Mouse (Mus musculus): ENCODE data around the gene Ctr9. TPM values are rescaled to one million over a fixed set of nuclear protein-coding genes. Genes with fewer than 3 reads are reported as not detected.

The Ctr9 gene
- total and polyA plus RNA-seq, 3 experiments: 5.8 to 14.6 (median 13.0) TPM

DNA sequence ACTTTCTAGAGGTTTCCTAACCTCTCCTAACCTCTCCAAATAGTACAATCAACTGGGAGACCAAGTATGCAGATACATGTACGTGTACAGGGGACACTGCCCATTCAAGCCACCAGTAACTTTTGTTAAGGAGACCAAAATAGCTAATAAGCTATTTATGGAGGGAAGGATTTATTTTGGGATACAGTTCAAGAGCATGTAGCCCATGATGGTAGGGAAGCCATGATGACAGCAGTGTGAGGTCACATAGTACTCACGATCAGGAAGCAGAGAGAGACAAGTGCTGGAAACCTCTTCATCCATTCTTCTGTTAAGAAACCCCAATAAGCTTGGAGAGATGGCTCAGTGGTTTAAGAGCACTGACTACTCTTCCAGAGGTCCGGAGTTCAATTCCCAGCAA is 39.4 kb downstream of the Ctr9 start:
- no peaks in the 10 kb centered on the region for H3K4me1 ChIP-seq (ENCODE audit: control insufficient read depth, insufficient read depth, low read length)
- WGBS: 77% methylated on average over 3 of the region's 3 CpGs
- H3K79me2 ChIP-seq (replicated peaks; ENCODE audit: control insufficient read depth, insufficient read depth, low read length): no peaks in the 10 kb centered on the region
- peaks cover 41% of the 10 kb centered on the region for H3K36me3 ChIP-seq (ENCODE audit: control insufficient read depth, insufficient read depth, low read length)
- TF ChIP-seq POLR2A (IDR thresholded peaks at IDR 0.05; ENCODE audit: insufficient read depth, low read depth, low read length): no peak
- TF ChIP-seq CTCF (IDR thresholded peaks at IDR 0.05): no peak
- TF ChIP-seq EP300 (IDR thresholded peaks at IDR 0.05; ENCODE audit: insufficient read depth, low read depth, low read length): no peak
- no peak overlapping the region for H3K9ac ChIP-seq (ENCODE audit: low read depth, low read length)
- H3K27ac ChIP-seq: peak overlapping the region; percentile 46
- no peak overlapping the region for H3K4me3 ChIP-seq
- H3K27me3 ChIP-seq (ENCODE audit: control insufficient read depth, insufficient read depth, low read length): no peaks in the 10 kb centered on the region
- intact Hi-C loops (cut with DNase I): no loop called here
- DNase-seq: no peak

DNA sequence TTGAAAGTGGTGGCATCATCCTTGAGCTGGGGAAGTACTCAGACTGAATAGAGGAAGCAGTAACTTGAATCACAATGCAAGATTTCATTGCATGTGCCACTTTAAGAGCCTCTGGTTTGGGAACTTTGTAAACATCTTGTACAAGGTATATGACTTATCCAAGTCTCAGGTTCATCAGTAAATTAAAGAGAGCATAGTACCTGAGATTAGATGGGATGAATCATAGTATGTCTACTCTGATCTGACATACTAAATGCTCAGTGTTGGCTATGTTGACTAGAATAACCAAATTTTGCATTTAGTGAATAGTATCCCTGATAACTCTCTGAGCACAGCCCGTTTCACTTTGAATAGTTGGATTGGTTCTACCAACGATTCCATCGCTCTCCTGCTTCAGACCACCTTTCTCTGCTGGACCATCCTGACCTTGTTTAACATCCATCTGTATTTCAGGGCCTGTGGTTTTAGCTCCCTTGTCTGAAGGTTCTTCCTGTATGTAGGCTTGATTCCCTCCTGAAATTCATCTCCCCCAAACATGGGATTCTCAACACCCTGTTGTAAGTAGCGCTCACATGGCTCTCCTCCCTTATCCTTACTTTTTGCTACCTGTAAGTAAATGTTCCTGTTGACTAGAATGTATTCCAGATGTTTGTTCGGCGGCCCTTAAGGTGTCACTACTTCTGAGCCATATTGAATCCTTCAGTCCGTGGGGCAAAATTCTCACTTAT is 40.9 kb downstream of the Ctr9 start:
- Histone ChIP-seq H3K79me2 (replicated peaks; ENCODE audit: control insufficient read depth, insufficient read depth, low read length) (no peaks in the 10 kb centered on the region), H3K9ac (ENCODE audit: low read depth, low read length) (no peak overlapping the region), H3K4me3 (no peak overlapping the region), H3K36me3 (ENCODE audit: control insufficient read depth, insufficient read depth, low read length) (peaks cover 54% of the 10 kb centered on the region), H3K27me3 (ENCODE audit: control insufficient read depth, insufficient read depth, low read length) (no peaks in the 10 kb centered on the region), H3K27ac (no peak overlapping the region), H3K4me1 (ENCODE audit: control insufficient read depth, insufficient read depth, low read length) (no peaks in the 10 kb centered on the region; the same call in 1 of the 2 replicates)
- no peak for DNase-seq
- intact Hi-C loops (cut with DNase I): no loop called here
- WGBS: 87% methylated on average over 7 of the region's 7 CpGs
- TF ChIP-seq POLR2A (IDR thresholded peaks at IDR 0.05; ENCODE audit: insufficient read depth, low read depth, low read length) (peak; percentile 43), CTCF (IDR thresholded peaks at IDR 0.05) (no peak)

DNA sequence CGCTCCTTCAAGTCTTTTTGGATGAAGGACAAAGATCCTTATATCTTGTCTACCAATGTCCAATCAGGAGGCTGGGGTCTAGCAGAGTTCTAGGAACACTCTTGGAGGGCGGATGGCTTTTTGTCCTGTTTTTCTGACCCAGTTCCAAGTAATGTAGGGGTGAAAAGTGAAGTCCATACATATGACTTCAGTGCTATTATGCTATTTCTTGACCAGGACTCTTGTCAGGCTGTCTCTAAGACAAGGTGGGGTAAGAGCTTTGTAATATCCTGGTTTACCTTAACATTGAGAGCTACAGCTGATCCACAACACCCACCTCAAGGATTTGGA is 41.4 kb downstream of the Ctr9 start:
- 95% methylated on average over 2 of the region's 2 CpGs for WGBS
- H3K36me3 ChIP-seq (ENCODE audit: control insufficient read depth, insufficient read depth, low read length): peaks cover 59% of the 10 kb centered on the region
- no peaks in the 10 kb centered on the region; the same call in 1 of the 2 replicates for H3K4me1 ChIP-seq (ENCODE audit: control insufficient read depth, insufficient read depth, low read length)
- no peaks in the 10 kb centered on the region for H3K79me2 ChIP-seq (replicated peaks; ENCODE audit: control insufficient read depth, insufficient read depth, low read length)
- intact Hi-C loops (cut with DNase I): no loop called here
- H3K4me3 ChIP-seq: no peak overlapping the region
- DNase-seq: no peak
- H3K27me3 ChIP-seq (ENCODE audit: control insufficient read depth, insufficient read depth, low read length): no peaks in the 10 kb centered on the region
- H3K9ac ChIP-seq (ENCODE audit: low read depth, low read length): no peak overlapping the region
- TF ChIP-seq POLR2A (IDR thresholded peaks at IDR 0.05; ENCODE audit: insufficient read depth, low read depth, low read length) (no peak), EP300 (IDR thresholded peaks at IDR 0.05; ENCODE audit: insufficient read depth, low read depth, low read length) (no peak)
- no peak overlapping the region for H3K27ac ChIP-seq

DNA sequence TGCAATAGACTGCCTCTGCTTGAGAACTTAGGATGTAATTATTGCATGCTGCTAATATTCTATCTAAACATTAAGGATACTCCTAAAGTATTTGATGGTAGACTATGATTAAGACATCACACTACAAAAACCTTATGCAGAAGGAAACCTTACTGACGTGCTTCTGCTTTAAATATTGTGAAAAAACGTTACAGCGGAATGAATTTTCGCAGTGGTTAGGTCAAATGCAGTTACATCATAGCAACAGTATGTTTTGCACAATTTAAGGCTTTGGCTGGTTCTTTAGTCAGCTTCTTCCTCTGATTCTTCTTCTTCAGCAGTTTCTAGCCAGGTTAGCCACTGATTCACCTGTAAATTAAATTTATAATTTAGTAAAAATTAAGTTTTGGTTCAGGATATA is 43.7 kb downstream of the Ctr9 start:
- WGBS: 88% methylated on average over 4 of the region's 4 CpGs
- Histone ChIP-seq H3K27ac (no peak overlapping the region), H3K4me3 (no peak overlapping the region), H3K79me2 (replicated peaks; ENCODE audit: control insufficient read depth, insufficient read depth, low read length) (no peaks in the 10 kb centered on the region), H3K4me1 (ENCODE audit: control insufficient read depth, insufficient read depth, low read length) (peaks cover 2% of the 10 kb centered on the region), H3K36me3 (ENCODE audit: control insufficient read depth, insufficient read depth, low read length) (peaks cover 80% of the 10 kb centered on the region), H3K27me3 (ENCODE audit: control insufficient read depth, insufficient read depth, low read length) (no peaks in the 10 kb centered on the region), H3K9ac (ENCODE audit: low read depth, low read length) (no peak overlapping the region)
- intact Hi-C loops (cut with DNase I): no loop called here
- no peak for DNase-seq
- TF ChIP-seq EP300 (IDR thresholded peaks at IDR 0.05; ENCODE audit: insufficient read depth, low read depth, low read length): no peak
- TF ChIP-seq POLR2A (IDR thresholded peaks at IDR 0.05; ENCODE audit: insufficient read depth, low read depth, low read length): no peak
- TF ChIP-seq CTCF (IDR thresholded peaks at IDR 0.05): no peak

DNA sequence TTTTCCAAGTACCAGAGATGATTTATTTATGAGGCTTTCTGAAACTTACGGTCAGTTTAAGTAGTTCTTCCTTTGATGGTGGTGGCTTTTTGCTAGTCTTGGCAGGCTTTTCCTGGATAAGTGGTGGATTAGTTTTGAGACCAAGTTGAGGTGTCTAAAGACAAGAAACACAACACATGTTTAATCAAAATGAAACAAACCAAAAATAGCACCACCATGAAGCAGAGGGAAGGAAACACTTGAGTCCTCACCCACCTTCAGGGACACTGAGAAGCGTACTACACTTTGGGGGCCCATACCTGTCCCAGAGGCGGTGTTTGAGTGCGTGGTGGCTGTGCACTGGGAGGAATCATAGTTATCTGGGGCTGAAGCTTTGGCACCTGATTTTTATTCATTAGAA is 46.5 kb downstream of the Ctr9 start:
- Histone ChIP-seq H3K9ac (ENCODE audit: low read depth, low read length) (no peak overlapping the region), H3K27me3 (ENCODE audit: control insufficient read depth, insufficient read depth, low read length) (no peaks in the 10 kb centered on the region), H3K36me3 (ENCODE audit: control insufficient read depth, insufficient read depth, low read length) (peaks cover 86% of the 10 kb centered on the region), H3K79me2 (replicated peaks; ENCODE audit: control insufficient read depth, insufficient read depth, low read length) (no peaks in the 10 kb centered on the region), H3K4me3 (no peak overlapping the region), H3K4me1 (ENCODE audit: control insufficient read depth, insufficient read depth, low read length) (peaks cover 7% of the 10 kb centered on the region), H3K27ac (peak overlapping the region; percentile 27; the same call in 1 of the 2 replicates)
- 65% methylated on average over 4 of the region's 4 CpGs for WGBS
- intact Hi-C loops (cut with DNase I): no loop called here
- DNase-seq: no peak
- no peak for TF ChIP-seq CTCF (IDR thresholded peaks at IDR 0.05)
- TF ChIP-seq POLR2A (IDR thresholded peaks at IDR 0.05; ENCODE audit: insufficient read depth, low read depth, low read length): peak; percentile 16; the same call in 1 of the 2 replicates
- TF ChIP-seq EP300 (IDR thresholded peaks at IDR 0.05; ENCODE audit: insufficient read depth, low read depth, low read length): no peak

DNA sequence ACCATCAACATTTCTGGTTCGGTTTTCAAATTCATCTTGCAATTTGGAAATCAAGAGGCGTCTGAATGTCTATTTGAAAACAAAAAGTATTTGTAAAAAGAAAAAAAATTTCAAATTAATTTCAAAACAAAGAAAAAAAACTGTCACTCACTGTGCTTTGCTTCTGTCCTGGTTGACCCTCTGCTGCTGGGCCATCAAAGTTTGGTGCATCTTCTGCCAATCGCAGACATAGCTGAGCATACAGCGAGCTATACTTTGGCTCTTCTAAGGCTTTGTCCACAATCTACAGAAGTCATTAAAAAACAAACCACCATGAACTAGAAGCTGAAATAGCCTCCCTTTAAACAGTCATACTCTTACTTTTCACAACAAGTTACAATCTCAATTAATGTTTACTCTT is 49.5 kb downstream of the Ctr9 start:
- TF ChIP-seq POLR2A (IDR thresholded peaks at IDR 0.05; ENCODE audit: insufficient read depth, low read depth, low read length): no peak
- TF ChIP-seq CTCF (IDR thresholded peaks at IDR 0.05): no peak
- TF ChIP-seq EP300 (IDR thresholded peaks at IDR 0.05; ENCODE audit: insufficient read depth, low read depth, low read length): no peak
- WGBS: 85% methylated on average over 4 of the region's 4 CpGs
- no peak overlapping the region for H3K9ac ChIP-seq (ENCODE audit: low read depth, low read length)
- peaks cover 79% of the 10 kb centered on the region for H3K36me3 ChIP-seq (ENCODE audit: control insufficient read depth, insufficient read depth, low read length)
- H3K27ac ChIP-seq: no peak overlapping the region
- intact Hi-C loops (cut with DNase I): no loop called here
- no peaks in the 10 kb centered on the region for H3K79me2 ChIP-seq (replicated peaks; ENCODE audit: control insufficient read depth, insufficient read depth, low read length)
- peaks cover 7% of the 10 kb centered on the region for H3K4me1 ChIP-seq (ENCODE audit: control insufficient read depth, insufficient read depth, low read length)
- H3K27me3 ChIP-seq (ENCODE audit: control insufficient read depth, insufficient read depth, low read length): no peaks in the 10 kb centered on the region
- no peak overlapping the region for H3K4me3 ChIP-seq
- DNase-seq: no peak

Data from heart, adult 2 months (tissue).